Mouse (Mus musculus): ENCODE data around the gene Tmeff2. TPM values are rescaled to one million over a fixed set of nuclear protein-coding genes. Genes with fewer than 3 reads are reported as not detected.
A peak's percentile ranks its signal among the peaks of the same experiment; 100 is the strongest.

The Tmeff2 gene
- polyA plus RNA-seq, 1 experiment from 2014 or later, result 1.6 TPM

DNA sequence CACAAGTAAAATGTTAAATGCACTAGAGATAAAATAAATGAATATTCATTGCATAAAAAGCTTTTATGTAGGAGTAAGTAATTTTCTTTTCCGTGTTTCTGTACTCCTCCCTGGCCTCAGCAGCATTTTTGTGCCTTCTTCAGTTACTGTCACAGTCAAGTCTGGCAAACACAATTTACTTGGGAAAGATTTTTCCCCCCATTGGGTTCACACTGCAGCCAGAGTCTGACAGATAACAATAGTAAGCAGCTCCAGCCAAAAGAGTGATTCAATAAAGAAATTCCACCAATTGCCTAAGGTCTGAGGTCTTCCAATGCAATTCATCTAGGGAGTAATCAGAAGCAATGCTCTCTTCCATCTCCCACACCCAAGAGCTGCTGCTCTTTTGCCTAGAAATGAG, 48.1 kb downstream of the Tmeff2 start:
- Histone ChIP-seq H3K27me3 (ENCODE audit: low read depth, poor library complexity, severe bottlenecking) (no peaks in the 10 kb centered on the region), H3K4me3 (no peak overlapping the region), H3K4me1 (no peaks in the 10 kb centered on the region), H3K36me3 (no peaks in the 10 kb centered on the region), H3K27ac (no peak overlapping the region), H3K9me3 (replicated peaks) (no peaks in the 10 kb centered on the region)
- 76% methylated on average over 1 of the region's 1 CpGs for WGBS
- DNase-seq (ENCODE audit: low spot score), result no peak

DNA sequence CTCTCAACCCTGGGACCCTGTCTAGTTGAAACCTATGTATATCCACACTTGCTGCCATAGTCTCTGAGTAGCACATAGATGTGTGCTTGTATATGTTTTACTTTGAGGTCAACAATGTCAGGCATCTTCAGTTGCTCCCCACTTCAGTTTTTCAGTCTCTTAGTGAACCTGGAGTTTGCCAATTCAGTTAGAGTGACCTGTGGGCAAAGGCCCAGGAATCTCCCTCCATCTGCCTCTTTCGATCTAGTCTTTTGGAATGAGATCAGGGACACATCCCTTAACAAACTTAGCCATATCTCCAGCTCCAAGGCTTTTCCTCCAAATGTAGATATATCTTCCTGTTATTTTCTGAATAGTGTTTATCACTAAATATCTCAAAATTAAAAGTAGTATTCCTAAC, 58.4 kb downstream of the Tmeff2 start:
- no peaks in the 10 kb centered on the region for H3K4me1 ChIP-seq
- 98% methylated on average over 1 of the region's 1 CpGs for WGBS
- H3K36me3 ChIP-seq, result no peaks in the 10 kb centered on the region
- DNase-seq (ENCODE audit: low spot score), result no peak
- no peak overlapping the region for H3K4me3 ChIP-seq
- no peak overlapping the region for H3K27ac ChIP-seq
- no peaks in the 10 kb centered on the region for H3K9me3 ChIP-seq (replicated peaks)
- no peaks in the 10 kb centered on the region for H3K27me3 ChIP-seq (ENCODE audit: low read depth, poor library complexity, severe bottlenecking)

DNA sequence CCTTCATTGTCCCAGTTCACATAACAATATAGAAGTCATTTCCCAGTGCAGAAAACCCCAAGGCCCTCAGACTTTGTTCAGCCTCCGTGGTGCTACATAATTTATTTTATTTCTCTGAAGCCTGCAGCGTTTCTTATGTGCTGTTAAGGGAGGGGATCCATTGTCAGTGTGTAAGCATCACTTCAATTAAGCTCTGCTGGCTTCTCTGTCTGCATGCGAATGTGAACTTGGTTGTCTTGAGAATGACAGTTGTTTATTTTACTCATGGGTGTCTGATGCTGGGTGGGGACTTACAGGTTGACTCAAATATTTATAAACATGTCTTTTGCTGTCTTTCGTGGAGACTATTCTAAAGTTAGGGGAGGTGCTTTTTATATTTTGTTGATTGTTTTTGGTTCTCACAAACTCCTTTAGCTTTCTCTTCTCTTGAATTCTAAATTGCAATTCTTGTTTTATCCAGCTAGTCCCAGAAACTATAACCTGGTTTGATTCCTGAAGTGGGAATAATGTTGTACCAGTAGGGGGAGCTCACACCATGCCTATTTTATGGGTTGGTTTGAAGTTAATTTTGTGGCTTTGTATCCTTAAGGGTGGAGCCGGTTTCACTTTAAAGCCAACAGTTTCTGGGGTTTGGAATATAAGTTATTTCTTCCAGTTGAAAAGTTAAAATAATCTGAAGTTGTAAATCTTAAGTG, 61.7 kb downstream of the Tmeff2 start:
- no peaks in the 10 kb centered on the region for H3K4me1 ChIP-seq
- no peak overlapping the region for H3K4me3 ChIP-seq
- H3K27ac ChIP-seq, result no peak overlapping the region
- DNase-seq (ENCODE audit: low spot score), result peak; percentile 38
- WGBS, result 51% methylated on average over 5 of the region's 5 CpGs
- no peaks in the 10 kb centered on the region for H3K27me3 ChIP-seq (ENCODE audit: low read depth, poor library complexity, severe bottlenecking)
- no peaks in the 10 kb centered on the region for H3K9me3 ChIP-seq (replicated peaks)
- no peaks in the 10 kb centered on the region for H3K36me3 ChIP-seq

DNA sequence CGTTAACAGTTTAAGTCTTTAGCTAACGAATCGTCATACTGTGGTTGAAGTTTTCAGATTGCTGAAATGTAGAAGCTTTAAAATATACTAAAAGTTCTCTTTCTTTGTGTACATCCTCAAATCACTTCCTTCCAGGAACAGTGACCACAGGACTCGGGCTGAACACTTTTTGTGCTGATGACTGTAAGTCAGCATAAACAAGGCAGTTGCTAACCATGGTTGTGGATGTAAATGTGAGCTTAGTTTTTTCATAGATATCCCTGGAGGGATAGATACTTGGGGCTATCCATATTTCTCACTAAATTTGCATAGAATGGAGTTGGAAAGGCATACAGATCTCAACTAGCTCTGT, 62.2 kb downstream of the Tmeff2 start:
- Histone ChIP-seq H3K27ac (no peak overlapping the region), H3K9me3 (replicated peaks) (no peaks in the 10 kb centered on the region), H3K4me1 (no peaks in the 10 kb centered on the region), H3K27me3 (ENCODE audit: low read depth, poor library complexity, severe bottlenecking) (no peaks in the 10 kb centered on the region), H3K36me3 (no peaks in the 10 kb centered on the region), H3K4me3 (no peak overlapping the region)
- WGBS, result 74% methylated on average over 4 of the region's 4 CpGs
- no peak for DNase-seq (ENCODE audit: low spot score)

DNA sequence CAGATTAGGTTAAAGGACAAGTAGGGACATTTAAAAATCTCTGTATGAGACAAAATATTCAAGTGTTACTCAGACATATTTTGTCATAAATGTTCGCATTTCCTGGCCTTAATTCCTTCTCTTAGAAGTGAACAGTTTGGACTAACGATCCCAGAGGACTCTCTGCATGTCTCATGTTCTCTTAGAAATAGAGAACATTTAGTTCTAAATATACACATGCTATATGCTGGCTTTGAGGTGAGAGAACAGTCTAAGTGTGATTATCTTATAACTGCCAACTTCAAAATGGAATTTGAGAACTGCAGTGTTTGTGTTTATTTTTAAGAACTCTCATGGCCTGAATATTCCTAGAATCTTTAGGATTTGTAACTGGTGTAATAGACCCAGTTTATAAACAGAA, 69.2 kb downstream of the Tmeff2 start:
- 90% methylated on average over 2 of the region's 2 CpGs for WGBS
- no peak for DNase-seq (ENCODE audit: low spot score)
- H3K4me1 ChIP-seq, result peaks cover 5% of the 10 kb centered on the region; the same call in 1 of the 2 replicates
- H3K27ac ChIP-seq, result no peak overlapping the region
- H3K36me3 ChIP-seq, result no peaks in the 10 kb centered on the region
- no peaks in the 10 kb centered on the region for H3K27me3 ChIP-seq (ENCODE audit: low read depth, poor library complexity, severe bottlenecking)
- no peaks in the 10 kb centered on the region for H3K9me3 ChIP-seq (replicated peaks)
- H3K4me3 ChIP-seq, result no peak overlapping the region

- 84% methylated on average over 2 of the region's 2 CpGs for WGBS
- H3K9me3 ChIP-seq (replicated peaks), result no peaks in the 10 kb centered on the region
- H3K36me3 ChIP-seq, result no peaks in the 10 kb centered on the region
- H3K27ac ChIP-seq, result no peak overlapping the region
- H3K4me3 ChIP-seq, result no peak overlapping the region
- H3K27me3 ChIP-seq (ENCODE audit: low read depth, poor library complexity, severe bottlenecking), result no peaks in the 10 kb centered on the region
- DNase-seq (ENCODE audit: low spot score), result no peak
- peaks cover 5% of the 10 kb centered on the region; the same call in 1 of the 2 replicates for H3K4me1 ChIP-seq
Measured at GRCm38 (mm10) chr1:50970853-50971252, 70.4 kb downstream of the Tmeff2 start.

DNA sequence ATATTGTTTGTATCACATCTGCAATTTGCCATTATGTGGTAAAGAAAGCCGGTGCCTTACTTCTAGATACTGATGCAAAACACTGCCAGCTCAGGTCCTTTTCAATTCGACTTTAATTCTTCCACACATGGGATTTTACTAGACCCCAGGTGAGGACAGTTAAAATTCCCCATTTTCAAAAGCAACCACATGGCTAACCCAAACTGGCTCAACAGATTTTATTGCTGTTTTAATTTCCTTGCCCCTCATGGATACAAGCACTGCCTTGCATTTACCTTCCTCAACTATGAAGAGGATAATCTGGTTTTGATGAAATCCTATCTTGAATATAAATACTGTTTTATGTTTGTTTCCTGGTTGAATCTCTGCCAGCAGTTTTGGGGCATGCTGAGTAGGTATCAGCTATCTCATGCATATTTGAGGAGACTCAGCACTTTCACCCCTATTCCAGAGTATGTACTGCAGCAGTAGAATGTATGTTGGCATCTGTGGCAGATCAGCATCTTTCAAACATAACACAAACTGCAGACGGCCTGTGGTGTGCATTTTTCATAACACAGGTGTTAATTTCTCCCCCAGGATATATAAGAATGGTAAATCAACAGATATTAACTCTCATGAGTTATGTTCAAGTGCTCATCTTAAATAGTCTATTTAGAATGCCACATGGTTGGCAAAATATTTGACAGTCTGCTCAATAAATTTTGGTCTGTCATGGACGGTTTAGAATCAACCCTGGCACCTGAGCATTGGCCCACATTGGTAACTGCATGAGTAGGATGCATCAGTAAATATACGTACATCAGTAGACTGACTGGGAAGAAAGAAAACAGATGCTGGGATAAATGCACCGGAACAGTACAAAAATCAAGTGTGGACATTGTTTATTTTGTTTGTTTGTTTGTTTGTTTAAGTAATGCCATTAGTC, 72.3 kb downstream of the Tmeff2 start:
- no peaks in the 10 kb centered on the region for H3K9me3 ChIP-seq (replicated peaks)
- H3K27ac ChIP-seq, result no peak overlapping the region
- no peak for DNase-seq (ENCODE audit: low spot score)
- no peaks in the 10 kb centered on the region for H3K27me3 ChIP-seq (ENCODE audit: low read depth, poor library complexity, severe bottlenecking)
- no peak overlapping the region for H3K4me3 ChIP-seq
- H3K36me3 ChIP-seq, result no peaks in the 10 kb centered on the region
- H3K4me1 ChIP-seq, result peaks cover 5% of the 10 kb centered on the region; the same call in 1 of the 2 replicates
- 89% methylated on average over 6 of the region's 6 CpGs for WGBS

DNA sequence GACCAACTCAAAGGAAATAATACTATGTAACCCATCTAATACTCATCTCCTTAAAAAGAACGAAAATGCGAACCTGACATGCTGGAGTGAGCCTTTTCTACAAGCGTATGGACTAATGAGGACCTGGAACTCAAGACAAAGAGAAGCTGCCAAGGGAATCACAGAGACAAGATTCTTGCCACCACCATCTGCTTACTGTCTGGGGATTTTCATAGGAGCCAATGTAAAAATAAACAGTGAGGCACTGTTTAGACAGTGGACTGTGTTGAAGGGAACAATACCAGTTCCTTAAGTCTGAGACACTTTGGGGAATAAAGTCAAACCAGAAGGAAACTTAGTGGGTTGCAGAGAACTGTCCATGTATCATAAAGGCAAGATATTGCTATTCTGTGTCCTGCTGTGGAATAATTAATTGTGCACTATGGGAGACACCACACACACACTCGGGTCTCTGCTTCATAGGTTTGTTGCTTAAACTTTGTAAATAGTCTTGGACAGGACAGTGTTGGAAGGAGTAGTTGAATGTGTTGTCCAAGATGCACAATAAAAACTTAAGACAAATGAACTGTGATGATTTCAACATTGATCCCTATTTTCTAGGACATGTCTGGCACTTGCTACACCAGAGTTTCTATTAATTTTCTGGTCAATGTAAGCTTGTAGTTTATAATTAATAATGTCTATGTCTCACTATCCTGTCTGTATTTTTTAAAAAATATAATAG, 79.1 kb downstream of the Tmeff2 start:
- H3K4me3 ChIP-seq, result no peak overlapping the region
- no peaks in the 10 kb centered on the region for H3K9me3 ChIP-seq (replicated peaks)
- no peaks in the 10 kb centered on the region for H3K4me1 ChIP-seq
- no peak overlapping the region for H3K27ac ChIP-seq
- H3K27me3 ChIP-seq (ENCODE audit: low read depth, poor library complexity, severe bottlenecking), result no peaks in the 10 kb centered on the region
- no peaks in the 10 kb centered on the region for H3K36me3 ChIP-seq
- 89% methylated on average over 4 of the region's 4 CpGs for WGBS
- DNase-seq (ENCODE audit: low spot score), result no peak

DNA sequence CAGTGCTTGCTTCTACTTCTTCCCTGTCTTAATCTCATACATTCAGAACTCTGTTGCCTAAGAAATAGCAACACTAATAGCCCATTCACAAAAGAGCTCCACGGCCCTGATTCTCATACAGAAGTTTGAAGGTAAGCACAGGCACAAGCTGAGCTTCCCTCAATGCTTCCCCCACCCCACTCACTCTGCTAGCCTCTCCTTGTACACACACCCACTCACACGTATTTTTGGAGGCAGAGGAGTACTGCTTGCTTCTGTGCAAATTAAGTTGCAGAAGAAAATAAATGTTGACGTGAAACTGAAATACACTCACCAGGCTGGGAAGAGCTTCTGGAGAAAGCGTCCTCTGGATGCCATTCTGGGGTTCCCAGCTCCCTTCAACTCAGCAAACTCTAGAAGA, 80.1 kb downstream of the Tmeff2 start:
- no peak overlapping the region for H3K4me3 ChIP-seq
- DNase-seq (ENCODE audit: low spot score), result no peak
- no peaks in the 10 kb centered on the region for H3K9me3 ChIP-seq (replicated peaks)
- WGBS, result 79% methylated on average over 4 of the region's 4 CpGs
- H3K36me3 ChIP-seq, result no peaks in the 10 kb centered on the region
- no peaks in the 10 kb centered on the region for H3K4me1 ChIP-seq
- H3K27ac ChIP-seq, result no peak overlapping the region
- no peaks in the 10 kb centered on the region for H3K27me3 ChIP-seq (ENCODE audit: low read depth, poor library complexity, severe bottlenecking)

GRCm38 (mm10) chr1:50981151-50981828, 80.8 kb downstream of the Tmeff2 start:
- 89% methylated on average over 7 of the region's 7 CpGs for WGBS
- no peaks in the 10 kb centered on the region for H3K9me3 ChIP-seq (replicated peaks)
- no peaks in the 10 kb centered on the region for H3K4me1 ChIP-seq
- H3K27ac ChIP-seq, result no peak overlapping the region
- no peaks in the 10 kb centered on the region for H3K27me3 ChIP-seq (ENCODE audit: low read depth, poor library complexity, severe bottlenecking)
- no peak overlapping the region for H3K4me3 ChIP-seq
- no peaks in the 10 kb centered on the region for H3K36me3 ChIP-seq
- DNase-seq (ENCODE audit: low spot score), result no peak

- Histone ChIP-seq H3K27me3 (ENCODE audit: low read depth, poor library complexity, severe bottlenecking) (no peaks in the 10 kb centered on the region), H3K9me3 (replicated peaks) (no peaks in the 10 kb centered on the region), H3K4me1 (no peaks in the 10 kb centered on the region), H3K27ac (no peak overlapping the region), H3K4me3 (no peak overlapping the region), H3K36me3 (no peaks in the 10 kb centered on the region)
- WGBS, result 81% methylated on average over 2 of the region's 2 CpGs
- DNase-seq (ENCODE audit: low spot score), result no peak
Measured at GRCm38 (mm10) chr1:50990661-50991060, 90.2 kb downstream of the Tmeff2 start.

DNA sequence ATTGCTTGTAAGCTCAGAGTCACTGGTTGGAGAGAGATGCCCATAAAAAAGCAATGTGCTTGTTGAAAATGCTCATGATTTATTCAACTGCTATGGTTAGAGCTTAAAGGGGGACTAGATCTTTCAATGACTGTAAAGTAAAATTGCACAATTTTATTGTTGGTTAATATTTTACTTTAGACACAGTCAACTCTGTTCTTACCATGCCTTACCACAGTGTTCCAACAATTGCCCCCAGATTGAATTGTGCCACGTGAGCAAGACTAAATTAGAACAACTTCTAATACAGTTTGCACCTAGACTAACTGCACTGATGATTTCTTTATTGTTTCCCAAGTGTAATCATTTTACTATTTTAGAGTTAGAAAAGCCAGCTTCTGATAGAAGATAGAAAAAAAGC, 94.1 kb downstream of the Tmeff2 start:
- H3K36me3 ChIP-seq, result no peaks in the 10 kb centered on the region
- no peak for DNase-seq (ENCODE audit: low spot score)
- 85% methylated on average over 1 of the region's 1 CpGs for WGBS

More for the DNA sequence above, 94.1 kb downstream of the Tmeff2 start:
- Histone ChIP-seq H3K27me3 (ENCODE audit: low read depth, poor library complexity, severe bottlenecking) (no peaks in the 10 kb centered on the region), H3K9me3 (replicated peaks) (no peaks in the 10 kb centered on the region), H3K4me3 (no peak overlapping the region), H3K4me1 (no peaks in the 10 kb centered on the region), H3K27ac (no peak overlapping the region)
